Mouse (Mus musculus) hematopoietic multipotent progenitor cell, adult 10-12 weeks (in vitro differentiated cells): ENCODE data around the gene BC035044. TPM values are rescaled to one million over a fixed set of nuclear protein-coding genes. Genes with fewer than 3 reads are reported as not detected.

Experiments used
- polyA plus RNA-seq: library from polyadenylated mRNA; stranded (reverse); fragments of >175 nt; gene quantifications from 2 replicates; pipeline ENCODE4 v1.2.3, GENCODE M21; 2012; ENCODE audit warnings: low replicate concordance

The BC035044 gene
- polyA plus RNA-seq: 1.7 and 2.7 TPM in 2 replicates

GRCm38 (mm10) chr6:128890948-128891355 is at the start of gene BC035044:
BC035044 (minus strand) TSS chr6:128891126.

GRCm38 (mm10) chr6:128934081-128934480 is 43.2 kb upstream of the BC035044 start, which contains the start of gene Clec2g:
Clec2g (plus strand) TSS chr6:128934381.

GRCm38 (mm10) chr6:128887091-128887790 is 3.7 kb downstream of the BC035044 start, which contains the start of gene Clec2i:
Clec2i (plus strand) TSS chr6:128887588.

GRCm38 (mm10) chr6:128826132-128826531 is 64.8 kb downstream of the BC035044 start, which contains the start of the genes Gm44511 and Klrb1b:
Gm44511 (minus strand) TSS chr6:128826315.
Klrb1b (minus strand) TSS chr6:128826331.

Other genes with a start within 250 kb of the BC035044 start
- gene Clec2h, start 228.7 kb downstream of the BC035044 start, polyA plus RNA-seq: 0.22 TPM in 1 of 2 replicates, not detected in the other
- not detected in 2 replicates for gene Klrb1, start 168.1 kb downstream of the BC035044 start, polyA plus RNA-seq
- gene Klrb1c, start 101.9 kb downstream of the BC035044 start, polyA plus RNA-seq: 0.30 and 0.54 TPM in 2 replicates
- gene Gm44511, start 64.8 kb downstream of the BC035044 start, polyA plus RNA-seq: not detected in 2 replicates
- not detected in 2 replicates for gene Klrb1b, start 64.8 kb downstream of the BC035044 start, polyA plus RNA-seq
- gene Clec2i, start 3.5 kb downstream of the BC035044 start, polyA plus RNA-seq: 4.2 and 7.8 TPM in 2 replicates
- gene Clec2g, start 43.3 kb upstream of the BC035044 start, polyA plus RNA-seq: 0.08 TPM in 1 of 2 replicates, not detected in the other
- gene Klrb1f, start 154.8 kb upstream of the BC035044 start, polyA plus RNA-seq: 1.5 and 2.4 TPM in 2 replicates
- not detected in 2 replicates for gene Clec2e, start 209.8 kb upstream of the BC035044 start, polyA plus RNA-seq